Mouse (Mus musculus): Measurements from ENCODE around the gene Polr1e. TPM values are rescaled to one million over a fixed set of nuclear protein-coding genes. Genes with fewer than 3 reads are reported as not detected.
"Not testable (repeated sequence)": the region's sequence is repeated elsewhere in the genome, so short reads cannot be mapped to it uniquely, and the experiment has no call there.

Polr1e gene
- polyA plus RNA-seq, 1 experiment from 2014 or later = 34.8 TPM

- Histone ChIP-seq H3K9ac (replicated peaks) (no peak overlapping the region), H3K4me3 (no peak overlapping the region), H3K36me3 (no peaks in the 10 kb centered on the region), H3K27ac (replicated peaks) (no peak overlapping the region), H3K4me2 (replicated peaks) (no peak overlapping the region), H3K27me3 (no peaks in the 10 kb centered on the region), H3K4me1 (0 out of 2 replicates have a peak, but pooled peaks cover 3% of the 10 kb centered on the region), H3K9me3 (no peaks in the 10 kb centered on the region)
- ATAC-seq (replicated peaks) = no peak
- WGBS = 82% methylated on average over 4 of the region's 4 CpGs
These were observed 49.4 kb downstream of the Polr1e start for GRCm38 (mm10) chr4:45067742-45068141.

GRCm38 (mm10) chr4:45072261-45072973, 54.0 kb downstream of the Polr1e start:
- no peak for ATAC-seq (replicated peaks)
- no peaks in the 10 kb centered on the region for H3K4me1 ChIP-seq
- H3K27ac ChIP-seq (replicated peaks) = no peak overlapping the region
- H3K9me3 ChIP-seq = no peaks in the 10 kb centered on the region
- WGBS = 82% methylated on average over 15 of the region's 15 CpGs
- H3K27me3 ChIP-seq = no peaks in the 10 kb centered on the region
- no peaks in the 10 kb centered on the region for H3K36me3 ChIP-seq
- H3K4me3 ChIP-seq = no peak overlapping the region
- no peak overlapping the region for H3K4me2 ChIP-seq (replicated peaks)
- H3K9ac ChIP-seq (replicated peaks) = no peak overlapping the region

GRCm38 (mm10) chr4:45073544-45073943, 55.2 kb downstream of the Polr1e start:
- Histone ChIP-seq H3K9me3 (no peaks in the 10 kb centered on the region), H3K36me3 (no peaks in the 10 kb centered on the region; the same call in 1 of the 2 replicates), H3K27ac (replicated peaks) (no peak overlapping the region), H3K4me1 (no peaks in the 10 kb centered on the region), H3K9ac (replicated peaks) (no peak overlapping the region), H3K4me2 (replicated peaks) (no peak overlapping the region), H3K4me3 (no peak overlapping the region), H3K27me3 (no peaks in the 10 kb centered on the region)
- 88% methylated on average over 6 of the region's 6 CpGs for WGBS
- ATAC-seq (replicated peaks) = no peak

GRCm38 (mm10) chr4:45081041-45081440, 62.7 kb downstream of the Polr1e start:
- WGBS = 76% methylated on average over 4 of the region's 4 CpGs

GRCm38 (mm10) chr4:45082951-45083350, 64.6 kb downstream of the Polr1e start:
- Histone ChIP-seq H3K4me3 (peak overlapping the region; percentile 97), H3K4me1 (peaks cover 18% of the 10 kb centered on the region), H3K4me2 (replicated peaks) (peak overlapping the region; percentile 68), H3K9ac (replicated peaks) (peak overlapping the region; percentile 96), H3K36me3 (no peaks in the 10 kb centered on the region; the same call in 1 of the 2 replicates), H3K27ac (replicated peaks) (peak overlapping the region; percentile 92), H3K9me3 (no peaks in the 10 kb centered on the region), H3K27me3 (no peaks in the 10 kb centered on the region)
- WGBS = 61% methylated on average over 9 of the region's 9 CpGs
- ATAC-seq (replicated peaks) = no peak

More at GRCm38 (mm10) chr4:45081041-45081440, 62.7 kb downstream of the Polr1e start:
- ATAC-seq (replicated peaks); H3K4me3 ChIP-seq; H3K9ac ChIP-seq (replicated peaks); H3K27me3 ChIP-seq; H3K4me2 ChIP-seq (replicated peaks); H3K9me3 ChIP-seq; H3K36me3 ChIP-seq: not testable (repeated sequence)
- H3K27ac ChIP-seq (replicated peaks) = peak overlapping the region; percentile 40; the same call in 1 of the 2 replicates
- H3K4me1 ChIP-seq = peaks cover 18% of the 10 kb centered on the region

GRCm38 (mm10) chr4:45083487-45083886, 65.1 kb downstream of the Polr1e start:
- Histone ChIP-seq H3K9ac (replicated peaks) (peak overlapping the region; percentile 96), H3K4me3 (peak overlapping the region; percentile 97), H3K9me3 (no peaks in the 10 kb centered on the region), H3K36me3 (no peaks in the 10 kb centered on the region; the same call in 1 of the 2 replicates), H3K27me3 (no peaks in the 10 kb centered on the region), H3K4me2 (replicated peaks) (peak overlapping the region; percentile 68), H3K27ac (replicated peaks) (peak overlapping the region; percentile 92), H3K4me1 (peaks cover 18% of the 10 kb centered on the region)
- ATAC-seq (replicated peaks) = peak; percentile 44
- WGBS = under 1% methylated on average over 8 of the region's 8 CpGs

DNA sequence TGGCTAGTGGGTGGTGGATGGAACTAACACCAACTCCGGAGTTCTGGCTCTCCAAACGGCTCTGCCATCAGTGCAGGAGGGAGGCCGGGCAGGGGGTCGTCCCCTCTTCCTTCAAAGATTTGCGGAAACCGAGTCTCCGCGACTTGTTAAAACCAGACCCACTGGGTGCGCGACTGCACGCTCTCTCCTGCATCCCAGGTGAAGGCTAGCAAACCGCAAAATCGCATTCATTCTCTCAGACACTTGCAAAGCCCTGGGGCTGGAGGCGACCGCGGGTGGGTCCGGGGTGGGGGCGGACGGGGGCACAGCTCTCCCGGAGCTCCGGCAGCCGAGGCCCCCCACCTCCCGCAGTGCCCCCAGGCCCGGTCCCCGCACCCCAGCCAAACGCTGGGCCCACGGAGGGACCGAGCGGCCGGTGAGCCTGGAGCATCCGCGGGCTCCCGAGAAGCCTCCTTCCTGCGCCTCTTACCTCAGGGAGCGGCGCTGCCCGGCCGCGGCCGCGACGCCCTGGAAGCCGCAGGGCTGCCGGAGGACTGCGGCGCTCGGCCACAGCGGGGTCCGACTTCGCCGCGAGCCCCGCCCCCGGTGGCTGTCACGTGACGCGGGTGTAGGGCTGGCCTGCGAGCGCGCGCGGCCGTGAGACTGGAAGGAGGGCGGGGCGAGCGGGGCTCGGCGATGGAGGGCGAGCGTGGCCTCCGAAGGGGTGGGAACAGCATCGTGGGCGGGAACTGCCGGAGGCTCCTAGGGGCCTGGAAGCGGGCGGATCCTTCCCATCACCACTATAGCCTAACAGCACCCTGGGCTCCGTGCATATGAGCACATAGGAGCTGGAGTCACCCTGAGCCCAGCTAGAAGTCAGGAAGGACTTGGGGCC, 65.9 kb downstream of the Polr1e start, which contains the start of gene Fbxo10:
TSS of gene Fbxo10 (minus strand) at position 584 of the 874 bp plus-strand sequence.
- peak within 1 kb of the TSS; percentile 96 for H3K9ac ChIP-seq (replicated peaks)
- H3K27ac ChIP-seq (replicated peaks) = peak within 1 kb of the TSS; percentile 92
- WGBS = under 1% methylated on average over 71 of the region's 77 CpGs
- H3K4me2 ChIP-seq (replicated peaks) = peak within 1 kb of the TSS; percentile 68
- H3K36me3 ChIP-seq = no peaks in the 10 kb centered on the region
- ATAC-seq (replicated peaks) = peak; percentile 89
- peak within 1 kb of the TSS; percentile 97 for H3K4me3 ChIP-seq
- no peaks in the 10 kb centered on the region for H3K27me3 ChIP-seq
- H3K4me1 ChIP-seq = peaks cover 18% of the 10 kb centered on the region
- H3K9me3 ChIP-seq = no peaks in the 10 kb centered on the region

DNA sequence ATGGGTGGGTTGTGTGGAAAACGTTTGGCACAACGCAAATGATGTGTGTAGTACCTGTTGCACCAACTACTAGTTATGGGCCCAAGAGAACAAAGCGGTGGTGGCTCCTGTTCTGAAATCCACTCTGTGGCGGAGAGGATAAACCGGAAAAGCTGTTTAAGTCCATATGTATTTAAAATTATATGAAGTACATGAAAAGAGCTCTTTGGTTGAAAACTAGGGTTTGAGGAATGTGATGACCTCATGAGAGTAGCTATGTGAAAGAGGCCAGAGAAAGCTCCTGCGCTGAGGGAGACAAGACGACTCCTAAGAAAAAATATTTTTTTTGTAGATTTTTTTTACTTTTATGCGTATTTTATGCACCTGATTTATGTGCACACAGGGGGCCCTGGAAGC, 66.5 kb downstream of the Polr1e start:
- Histone ChIP-seq H3K36me3 (no peaks in the 10 kb centered on the region), H3K9me3 (no peaks in the 10 kb centered on the region), H3K4me3 (peak overlapping the region; percentile 97), H3K27ac (replicated peaks) (peak overlapping the region; percentile 92), H3K4me1 (peaks cover 18% of the 10 kb centered on the region), H3K4me2 (replicated peaks) (peak overlapping the region; percentile 68), H3K27me3 (no peaks in the 10 kb centered on the region), H3K9ac (replicated peaks) (peak overlapping the region; percentile 96)
- WGBS = 44% methylated on average over 8 of the region's 8 CpGs
- ATAC-seq (replicated peaks) = no peak

Other genes starting within 250 kb of the Polr1e start
- gene Grhpr, start 37.2 kb upstream of the Polr1e start, polyA plus RNA-seq (2015; fragmentation: Nextera tagmentation; extraction: Ambion mirVana) = 20.7 and 21.1 TPM in 2 replicates
- 46.7 and 46.8 TPM in 2 replicates for gene Zbtb5, start 6.2 kb upstream of the Polr1e start, polyA plus RNA-seq (2015; fragmentation: Nextera tagmentation; extraction: Ambion mirVana)
- gene Fbxo10, start 66.0 kb downstream of the Polr1e start, polyA plus RNA-seq (2015; fragmentation: Nextera tagmentation; extraction: Ambion mirVana) = 24.5 and 25.8 TPM in 2 replicates
- 143 and 153 TPM in 2 replicates for gene Tomm5, start 89.5 kb downstream of the Polr1e start, polyA plus RNA-seq (2015; fragmentation: Nextera tagmentation; extraction: Ambion mirVana)
- gene Frmpd1, start 166.3 kb downstream of the Polr1e start, polyA plus RNA-seq (2015; fragmentation: Nextera tagmentation; extraction: Ambion mirVana) = 0.38 and 0.60 TPM in 2 replicates